Comparison of ENCODE assay signal across 8 mouse cellular contexts in genomic region chr11:120225256-120226195, GRCm38 (mm10). TPM values are rescaled to one million over a fixed set of nuclear protein-coding genes. Genes with fewer than 3 reads are reported as not detected.
A peak's percentile ranks its signal among the peaks of the same experiment; 100 is the strongest.
DNase-seq lines count a peak whose midpoint lies in the region; ATAC-seq lines count a peak whose summit lies in the region.

No protein-coding gene starts in this region.

- H3K4me3 ChIP-seq in embryonic facial prominence, embryonic 15.5 days (replicated peaks) = peak overlapping the region; percentile 21
- H3K4me3 ChIP-seq in intestine, embryonic 14.5 days (ENCODE audit: low read depth, low read length) = peak overlapping the region; percentile 20
- H3K4me3 ChIP-seq in liver, embryonic 15.5 days (replicated peaks) = no peak overlapping the region
- peak overlapping the region; percentile 21 for H3K4me3 ChIP-seq in stomach, embryonic 16.5 days (replicated peaks; ENCODE audit: low read length)

- no peaks in the 10 kb centered on the region for H3K36me3 ChIP-seq in embryonic facial prominence, embryonic 15.5 days
- H3K36me3 ChIP-seq in intestine, embryonic 14.5 days (ENCODE audit: control insufficient read depth, insufficient read depth, low read length) = no peaks in the 10 kb centered on the region
- no peaks in the 10 kb centered on the region for H3K36me3 ChIP-seq in liver, embryonic 15.5 days (replicated peaks)
- no peaks in the 10 kb centered on the region for H3K36me3 ChIP-seq in stomach, embryonic 16.5 days (ENCODE audit: control insufficient read depth, insufficient read depth, low read length)

- H3K27ac ChIP-seq in embryonic facial prominence, embryonic 15.5 days (replicated peaks) = peak overlapping the region; percentile 35; the same call in 1 of the 2 replicates
- H3K27ac ChIP-seq in intestine, embryonic 14.5 days (ENCODE audit: low read depth) = peak overlapping the region; percentile 52; the same call in 1 of the 2 replicates
- H3K27ac ChIP-seq in liver, embryonic 15.5 days (replicated peaks) = no peak overlapping the region
- peak overlapping the region; percentile 75 for H3K27ac ChIP-seq in stomach, embryonic 16.5 days (ENCODE audit: low read length)

- DNase-seq in urinary bladder, adult 2 months (ENCODE audit: low spot score) = peak; percentile 24
- no peak for DNase-seq in urinary bladder, postnatal 25 days (ENCODE audit: low spot score)
- DNase-seq in intestine, embryonic 14.5 days (ENCODE audit: low spot score) = peak; percentile 74
- no peak for DNase-seq in urinary bladder, postnatal 14 days (ENCODE audit: low spot score)
- DNase-seq in thymus, adult 18-20 months = no peak

- no peak for ATAC-seq in embryonic facial prominence, embryonic 15.5 days (ENCODE audit: insufficient number of reproducible peaks, low FRiP score, low TSS enrichment, low read depth)
- ATAC-seq in intestine, embryonic 14.5 days (replicated peaks; ENCODE audit: low FRiP score, low TSS enrichment, low read depth) = no peak
- ATAC-seq in liver, embryonic 15.5 days (ENCODE audit: insufficient read depth) = no peak
- no peak for ATAC-seq in stomach, embryonic 16.5 days (ENCODE audit: insufficient read depth, low FRiP score)

- peaks cover 86% of the 10 kb centered on the region for H3K4me1 ChIP-seq in embryonic facial prominence, embryonic 15.5 days
- peaks cover 72% of the 10 kb centered on the region for H3K4me1 ChIP-seq in intestine, embryonic 14.5 days (replicated peaks; ENCODE audit: control insufficient read depth, insufficient read depth, low read length)
- peaks cover 67% of the 10 kb centered on the region for H3K4me1 ChIP-seq in liver, embryonic 15.5 days (replicated peaks)
- peaks cover 56% of the 10 kb centered on the region for H3K4me1 ChIP-seq in stomach, embryonic 16.5 days (ENCODE audit: control insufficient read depth, insufficient read depth, low read length)

- H3K9me3 ChIP-seq in embryonic facial prominence, embryonic 15.5 days (replicated peaks) = no peaks in the 10 kb centered on the region
- no peaks in the 10 kb centered on the region for H3K9me3 ChIP-seq in intestine, embryonic 14.5 days (ENCODE audit: control insufficient read depth, low read length)
- H3K9me3 ChIP-seq in liver, embryonic 15.5 days (replicated peaks) = no peaks in the 10 kb centered on the region
- H3K9me3 ChIP-seq in stomach, embryonic 16.5 days (replicated peaks; ENCODE audit: control insufficient read depth, low read length) = no peaks in the 10 kb centered on the region

- H3K27me3 ChIP-seq in embryonic facial prominence, embryonic 15.5 days = no peaks in the 10 kb centered on the region
- no peaks in the 10 kb centered on the region for H3K27me3 ChIP-seq in intestine, embryonic 14.5 days (replicated peaks; ENCODE audit: control insufficient read depth, insufficient read depth, low read length)
- H3K27me3 ChIP-seq in liver, embryonic 15.5 days = peaks cover 96% of the 10 kb centered on the region
- no peaks in the 10 kb centered on the region for H3K27me3 ChIP-seq in stomach, embryonic 16.5 days (ENCODE audit: control insufficient read depth, insufficient read depth, low read length)

- peak overlapping the region; percentile 47 for H3K4me2 ChIP-seq in embryonic facial prominence, embryonic 15.5 days (replicated peaks)
- H3K4me2 ChIP-seq in intestine, embryonic 14.5 days (ENCODE audit: low read length) = peak overlapping the region; percentile 49
- H3K4me2 ChIP-seq in liver, embryonic 15.5 days = peak overlapping the region; percentile 46
- peak overlapping the region; percentile 44 for H3K4me2 ChIP-seq in stomach, embryonic 16.5 days (ENCODE audit: low read depth, low read length)

- H3K9ac ChIP-seq in embryonic facial prominence, embryonic 15.5 days = no peak overlapping the region
- peak overlapping the region; percentile 35 for H3K9ac ChIP-seq in intestine, embryonic 14.5 days (ENCODE audit: low read length)
- H3K9ac ChIP-seq in liver, embryonic 15.5 days = no peak overlapping the region
- peak overlapping the region; percentile 61 for H3K9ac ChIP-seq in stomach, embryonic 16.5 days (ENCODE audit: low read length)

- WGBS in embryonic facial prominence, embryonic 15.5 days = 24% methylated on average over 36 of the region's 36 CpGs
- WGBS in intestine, embryonic 14.5 days = 13% methylated on average over 36 of the region's 36 CpGs
- WGBS in liver, embryonic 15.5 days (ENCODE audit: insufficient replicate concordance) = 10% methylated on average over 36 of the region's 36 CpGs
- 31% methylated on average over 36 of the region's 36 CpGs for WGBS in stomach, embryonic 16.5 days

RNA-seq across cellular contexts. Expression of gene Bahcc1, which starts 7.2 kb away (rescaled TPM):
- 4.3 and 8.2 TPM in 2 replicates for polyA plus RNA-seq in urinary bladder, adult 2 months (2012; rRNA removed)
- 7.9 and 9.3 TPM in 2 replicates for polyA plus RNA-seq in embryonic facial prominence, embryonic 15.5 days (2015; fragmentation: Nextera tagmentation; extraction: Ambion mirVana)
- 12.1 and 12.7 TPM in 2 replicates for polyA plus RNA-seq in intestine, embryonic 14.5 days (2014; fragmentation: Nextera tagmentation; extraction: Ambion mirVana)
- 0.91 and 1.0 TPM in 2 replicates for polyA plus RNA-seq in liver, embryonic 15.5 days (2015; fragmentation: Nextera tagmentation; extraction: Ambion mirVana)
- 4.5 and 5.6 TPM in 2 replicates for polyA plus RNA-seq in stomach, embryonic 16.5 days (2015; fragmentation: Nextera tagmentation; extraction: Ambion mirVana)

Comparison
In these comparisons a context has a peak if more than half of its experiments do, and no peak if none do; other contexts are left out.
1. DNase-seq: peak in urinary bladder, adult 2 months (single experiment) and intestine, embryonic 14.5 days (single experiment); none in urinary bladder, postnatal 25 days (single experiment), urinary bladder, postnatal 14 days (single experiment) and thymus, adult 18-20 months (0 of 2).
2. H3K9ac ChIP-seq: peak in intestine, embryonic 14.5 days (single experiment) and stomach, embryonic 16.5 days (single experiment); none in embryonic facial prominence, embryonic 15.5 days (single experiment) and liver, embryonic 15.5 days (single experiment).
3. Peak in every context shown above with its lines, with median percentiles within 50 percentile points of each other: H3K4me2 ChIP-seq.